11 mouse cellular contexts compared by ENCODE assay signal in the genomic region with DNA sequence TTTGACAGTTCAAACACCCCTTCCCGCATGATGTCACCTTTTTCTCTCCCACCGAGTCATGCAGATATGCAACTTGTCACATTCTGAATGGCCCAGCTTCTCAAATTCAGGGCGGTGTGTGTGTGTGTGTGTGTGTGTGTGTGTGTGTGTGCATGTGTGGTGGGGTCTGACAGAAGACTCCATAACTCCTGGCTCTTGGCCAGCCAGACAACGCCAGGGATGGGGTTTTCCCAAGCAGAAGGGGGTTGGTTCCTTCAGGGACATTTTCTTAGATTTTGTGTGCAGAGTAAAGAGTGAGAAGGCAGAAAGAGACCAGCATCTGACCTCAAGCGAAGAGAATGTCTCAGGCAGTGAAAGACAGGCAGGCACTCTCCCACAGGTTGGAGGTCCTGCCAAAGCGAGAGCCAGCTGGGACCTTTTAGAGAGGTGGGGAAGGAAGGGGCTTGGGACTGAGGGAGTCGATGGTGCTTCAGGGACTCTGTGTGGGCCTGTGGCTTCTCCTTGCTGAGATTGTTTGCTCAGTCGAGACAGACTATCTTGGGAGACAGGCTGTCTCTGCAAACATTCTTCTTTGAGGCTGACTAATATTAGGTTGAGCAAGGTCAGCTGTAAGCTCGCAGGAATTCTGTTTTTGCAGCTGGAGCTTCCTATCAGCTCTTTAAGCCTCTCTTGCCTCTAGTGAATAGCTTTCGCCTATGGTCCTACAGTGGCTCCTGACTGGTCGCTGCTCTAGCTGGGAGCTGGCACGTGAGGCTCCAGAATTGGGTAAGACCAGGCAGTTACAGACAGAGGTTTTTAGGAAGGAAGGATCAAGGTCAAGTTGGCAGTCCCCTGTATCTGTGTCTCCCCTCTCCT. TPM values are rescaled to one million over a fixed set of nuclear protein-coding genes. Genes with fewer than 3 reads are reported as not detected.
A peak's percentile ranks its signal among the peaks of the same experiment; 100 is the strongest.
DNase-seq lines count a peak whose midpoint lies in the region; ATAC-seq and TF ChIP-seq lines count a peak whose summit lies in the region.
"Had no signal": no experiment of that assay in that cellular context is flagged by ENCODE, and none has a peak within 500 bp of the region (broad histone marks: within the 10 kb centered on the region; RNA-seq: fewer than 3 reads in every experiment).

No protein-coding gene starts in this region.

- H3K9me3 ChIP-seq in intestine, embryonic 15.5 days = no peaks in the 10 kb centered on the region
- H3K9me3 ChIP-seq in intestine, embryonic 16.5 days (ENCODE audit: control insufficient read depth, low read length) = no peaks in the 10 kb centered on the region
- no peaks in the 10 kb centered on the region for H3K9me3 ChIP-seq in heart, postnatal 0 days (replicated peaks; ENCODE audit: control insufficient read depth, low read length)
- H3K9me3 ChIP-seq: embryonic facial prominence, embryonic 15.5 days had no signal

- no peak for TF ChIP-seq EP300 in heart, postnatal 0 days (IDR thresholded peaks at IDR 0.05; ENCODE audit: low read depth)

- no peak overlapping the region for H3K4me3 ChIP-seq in intestine, embryonic 15.5 days (replicated peaks)
- H3K4me3 ChIP-seq in intestine, embryonic 16.5 days (ENCODE audit: low read length) = no peak overlapping the region
- no peak overlapping the region for H3K4me3 ChIP-seq in heart, postnatal 0 days (ENCODE audit: low read depth, low read length)
- H3K4me3 ChIP-seq: embryonic facial prominence, embryonic 15.5 days had no signal

- 27% methylated on average over 12 of the region's 12 CpGs for WGBS in intestine, embryonic 15.5 days
- 29% methylated on average over 12 of the region's 12 CpGs for WGBS in intestine, embryonic 16.5 days
- 20% methylated on average over 12 of the region's 12 CpGs for WGBS in heart, postnatal 0 days

- ATAC-seq in intestine, embryonic 15.5 days = no peak
- no peak for ATAC-seq in intestine, embryonic 16.5 days
- ATAC-seq in heart, postnatal 0 days (ENCODE audit: insufficient read depth, low read depth) = peak; percentile 43
- ATAC-seq in megakaryocyte, adult 5-6 weeks (ENCODE audit: poor library complexity, severe bottlenecking) = no peak

- H3K36me3 ChIP-seq in intestine, embryonic 15.5 days = no peaks in the 10 kb centered on the region
- no peaks in the 10 kb centered on the region for H3K36me3 ChIP-seq in intestine, embryonic 16.5 days (ENCODE audit: control insufficient read depth, insufficient read depth, low read length)
- H3K36me3 ChIP-seq in heart, postnatal 0 days (replicated peaks; ENCODE audit: control insufficient read depth, insufficient read depth, low read length) = no peaks in the 10 kb centered on the region
- H3K36me3 ChIP-seq: embryonic facial prominence, embryonic 15.5 days had no signal

- no peak overlapping the region for H3K9ac ChIP-seq in intestine, embryonic 15.5 days
- no peak overlapping the region for H3K9ac ChIP-seq in intestine, embryonic 16.5 days (ENCODE audit: low read depth, low read length)
- no peak overlapping the region for H3K9ac ChIP-seq in heart, postnatal 0 days (replicated peaks; ENCODE audit: low read depth, low read length)
- H3K9ac ChIP-seq: embryonic facial prominence, embryonic 15.5 days had no signal

- H3K27me3 ChIP-seq in intestine, embryonic 15.5 days (replicated peaks) = no peaks in the 10 kb centered on the region
- no peaks in the 10 kb centered on the region for H3K27me3 ChIP-seq in intestine, embryonic 16.5 days (replicated peaks; ENCODE audit: control insufficient read depth, insufficient read depth, low read length)
- no peaks in the 10 kb centered on the region for H3K27me3 ChIP-seq in heart, postnatal 0 days (ENCODE audit: control insufficient read depth, insufficient read depth, low read length)
- H3K27me3 ChIP-seq: embryonic facial prominence, embryonic 15.5 days had no signal

- peak overlapping the region; percentile 78 for H3K27ac ChIP-seq in intestine, embryonic 15.5 days
- H3K27ac ChIP-seq in intestine, embryonic 16.5 days (ENCODE audit: low read length) = no peak overlapping the region
- H3K27ac ChIP-seq in heart, postnatal 0 days (ENCODE audit: low read depth) = peak overlapping the region; percentile 40
- H3K27ac ChIP-seq: embryonic facial prominence, embryonic 15.5 days had no signal

- DNase-seq in 3134 (ENCODE audit: extremely low read depth, insufficient read length, low spot score) (peak; percentile 29), NIH3T3 (ENCODE audit: low read depth) (peak; percentile 84)
- peak; percentile 35 for DNase-seq in heart, postnatal 0 days (ENCODE audit: low spot score)
- no peak for DNase-seq in ovary, postnatal 36 days (ENCODE audit: low spot score)
- DNase-seq: gastrocnemius, postnatal 10 days; lung, adult 2 months; thymus, postnatal 14 days had no signal

- no peak overlapping the region for H3K4me2 ChIP-seq in intestine, embryonic 15.5 days (replicated peaks)
- H3K4me2 ChIP-seq in intestine, embryonic 16.5 days (ENCODE audit: low read depth, low read length) = no peak overlapping the region
- no peak overlapping the region for H3K4me2 ChIP-seq in heart, postnatal 0 days (ENCODE audit: low read depth, low read length)
- H3K4me2 ChIP-seq: embryonic facial prominence, embryonic 15.5 days had no signal

- H3K4me1 ChIP-seq in intestine, embryonic 15.5 days (replicated peaks) = 0 out of 2 replicates have a peak, but pooled peaks cover 7% of the 10 kb centered on the region
- H3K4me1 ChIP-seq in intestine, embryonic 16.5 days (ENCODE audit: control insufficient read depth, insufficient read depth, low read length) = no peaks in the 10 kb centered on the region
- H3K4me1 ChIP-seq in heart, postnatal 0 days (ENCODE audit: control insufficient read depth, insufficient read depth) = no peaks in the 10 kb centered on the region
- H3K4me1 ChIP-seq: embryonic facial prominence, embryonic 15.5 days had no signal

- no peak for TF ChIP-seq CTCF in heart, postnatal 0 days (IDR thresholded peaks at IDR 0.05; ENCODE audit: low read depth)

RNA-seq across cellular contexts. Expression of a gene that starts 14.5 kb away (rescaled TPM):
- polyA plus RNA-seq in intestine, embryonic 15.5 days (2015; fragmentation: Nextera tagmentation; extraction: Ambion mirVana) = 12.7 and 13.8 TPM in 2 replicates
- polyA plus RNA-seq in intestine, embryonic 16.5 days (2015; fragmentation: Nextera tagmentation; extraction: Ambion mirVana) = 9.2 and 9.9 TPM in 2 replicates
- not detected in 2 replicates for total RNA-seq in heart, postnatal 0 days (2014; rRNA removed; ENCODE audit: low replicate concordance)
- 0.48 TPM in 1 of 2 replicates, not detected in the other for polyA plus RNA-seq in heart, postnatal 0 days (2015; fragmentation: Nextera tagmentation; extraction: Ambion mirVana)
- total RNA-seq in megakaryocyte, adult 5-6 weeks (2015) = not detected in 2 replicates
- not detected in 2 replicates for total RNA-seq in megakaryocyte, adult 5-6 weeks (2017)
- total RNA-seq: gastrocnemius, postnatal 10 days had no signal

RNA-seq across cellular contexts. Expression of a gene that starts 25.1 kb away (rescaled TPM):
- polyA plus RNA-seq in intestine, embryonic 15.5 days (2015; fragmentation: Nextera tagmentation; extraction: Ambion mirVana) = 131 and 145 TPM in 2 replicates
- polyA plus RNA-seq in intestine, embryonic 16.5 days (2015; fragmentation: Nextera tagmentation; extraction: Ambion mirVana) = 159 and 160 TPM in 2 replicates
- total RNA-seq in heart, postnatal 0 days (2014; rRNA removed; ENCODE audit: low replicate concordance) = 202 and 236 TPM in 2 replicates
- polyA plus RNA-seq in heart, postnatal 0 days (2015; fragmentation: Nextera tagmentation; extraction: Ambion mirVana) = 147 TPM in 2 replicates
- 26.2 and 32.0 TPM in 2 replicates for total RNA-seq in megakaryocyte, adult 5-6 weeks (2015)
- total RNA-seq in megakaryocyte, adult 5-6 weeks (2017) = 31.1 and 35.9 TPM in 2 replicates

RNA-seq across cellular contexts. Expression of a gene that starts 28.4 kb away (rescaled TPM):
- polyA plus RNA-seq in intestine, embryonic 15.5 days (2015; fragmentation: Nextera tagmentation; extraction: Ambion mirVana) = 3.2 and 3.6 TPM in 2 replicates
- polyA plus RNA-seq in intestine, embryonic 16.5 days (2015; fragmentation: Nextera tagmentation; extraction: Ambion mirVana) = 2.9 and 3.0 TPM in 2 replicates
- total RNA-seq in heart, postnatal 0 days (2014; rRNA removed; ENCODE audit: low replicate concordance) = 0.04 and 0.15 TPM in 2 replicates
- polyA plus RNA-seq in heart, postnatal 0 days (2015; fragmentation: Nextera tagmentation; extraction: Ambion mirVana) = 0.16 and 0.26 TPM in 2 replicates
- not detected in 2 replicates for total RNA-seq in megakaryocyte, adult 5-6 weeks (2015)
- total RNA-seq in megakaryocyte, adult 5-6 weeks (2017) = not detected in 2 replicates

RNA-seq across cellular contexts. Expression of a gene that starts 56.5 kb away (rescaled TPM):
- polyA plus RNA-seq in intestine, embryonic 15.5 days (2015; fragmentation: Nextera tagmentation; extraction: Ambion mirVana) = 25.5 and 26.2 TPM in 2 replicates
- polyA plus RNA-seq in intestine, embryonic 16.5 days (2015; fragmentation: Nextera tagmentation; extraction: Ambion mirVana) = 20.9 and 24.3 TPM in 2 replicates
- total RNA-seq in heart, postnatal 0 days (2014; rRNA removed; ENCODE audit: low replicate concordance) = 25.1 and 35.0 TPM in 2 replicates
- 34.9 and 36.7 TPM in 2 replicates for polyA plus RNA-seq in heart, postnatal 0 days (2015; fragmentation: Nextera tagmentation; extraction: Ambion mirVana)
- total RNA-seq in megakaryocyte, adult 5-6 weeks (2015) = 1.9 and 2.6 TPM in 2 replicates
- total RNA-seq in megakaryocyte, adult 5-6 weeks (2017) = 5.9 and 7.3 TPM in 2 replicates
